Mouse (Mus musculus): Measurements from ENCODE around the gene 1700086D15Rik. TPM values are rescaled to one million over a fixed set of nuclear protein-coding genes. Genes with fewer than 3 reads are reported as not detected.

Gene 1700086D15Rik
- polyA plus RNA-seq, 1 experiment from 2014 or later: not detected

DNA sequence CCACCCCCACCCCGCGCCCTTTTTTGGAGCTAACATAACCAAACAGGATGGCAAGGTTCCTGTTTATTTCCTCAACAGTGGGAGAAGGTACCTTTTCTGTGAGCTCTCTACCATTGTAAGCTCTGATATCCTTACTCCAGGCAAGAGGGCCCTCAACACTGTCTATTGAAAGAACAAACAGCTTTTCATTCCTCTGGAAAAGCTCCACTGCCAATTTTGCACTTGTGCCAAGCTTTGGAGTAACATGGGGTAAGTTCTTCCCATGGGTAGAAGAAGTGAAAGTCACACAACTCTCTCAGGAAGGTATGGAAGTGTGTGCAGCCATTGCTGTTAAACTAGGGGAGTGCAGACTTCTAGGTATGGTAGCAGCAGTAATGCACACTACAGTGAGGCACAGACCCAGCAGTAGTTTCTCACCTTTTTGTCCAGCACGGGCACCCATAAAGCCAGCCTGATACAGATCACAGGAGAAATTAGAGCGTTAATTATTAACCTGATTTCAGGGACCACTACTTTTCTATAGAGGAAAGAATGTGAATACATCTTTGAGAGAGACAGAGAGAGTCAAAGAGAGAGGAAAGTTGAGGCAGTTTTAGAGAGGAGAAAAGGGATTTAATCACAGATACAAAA lies 10.5 kb upstream of the 1700086D15Rik start:
- 89% methylated on average over 4 of the region's 4 CpGs for WGBS
- no peak overlapping the region for H3K4me3 ChIP-seq (ENCODE audit: low read depth, low read length)
- no peak overlapping the region for H3K9ac ChIP-seq (ENCODE audit: low read depth, low read length)
- no peak overlapping the region for H3K4me2 ChIP-seq (ENCODE audit: low read length)
- H3K36me3 ChIP-seq (ENCODE audit: control insufficient read depth, insufficient read depth, low read length): no peaks in the 10 kb centered on the region
- ATAC-seq: no peak
- no peaks in the 10 kb centered on the region for H3K27me3 ChIP-seq (ENCODE audit: control insufficient read depth, insufficient read depth, low read depth, low read length)
- H3K27ac ChIP-seq (ENCODE audit: low read length): no peak overlapping the region
- H3K9me3 ChIP-seq (replicated peaks; ENCODE audit: control insufficient read depth, low read length, poor library complexity, severe bottlenecking): no peaks in the 10 kb centered on the region
- no peaks in the 10 kb centered on the region for H3K4me1 ChIP-seq (ENCODE audit: control insufficient read depth, insufficient read depth, low read length)

DNA sequence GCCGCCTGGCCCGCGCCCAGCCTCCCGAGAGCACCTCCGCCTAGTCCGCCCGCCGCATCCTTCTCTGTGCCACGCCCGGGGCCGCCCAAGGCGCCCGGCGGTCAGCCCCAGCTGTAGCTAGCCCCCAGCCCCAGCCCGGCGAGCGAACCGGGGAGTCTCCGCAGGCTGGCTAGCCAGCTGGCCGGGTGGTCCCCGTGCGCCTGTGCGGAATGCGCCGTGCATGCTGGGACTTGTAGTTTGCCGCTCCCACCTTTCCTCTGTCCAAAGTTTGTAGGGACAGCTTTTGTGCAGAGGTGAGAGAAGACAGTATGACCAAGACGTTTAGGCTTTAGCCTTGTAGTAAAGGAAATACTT lies 3.1 kb upstream of the 1700086D15Rik start, which contains the start of gene Arhgap44:
Arhgap44 (minus strand) TSS at position 195 of the 354 bp plus-strand sequence.
- peak; percentile 98 for ATAC-seq
- H3K4me1 ChIP-seq (ENCODE audit: control insufficient read depth, insufficient read depth, low read length): peaks cover 13% of the 10 kb centered on the region
- peak within 1 kb of the TSS; percentile 79 for H3K27ac ChIP-seq (ENCODE audit: low read length)
- peak within 1 kb of the TSS; percentile 94 for H3K9ac ChIP-seq (ENCODE audit: low read depth, low read length)
- 0% methylated on average over 27 of the region's 27 CpGs for WGBS
- no peaks in the 10 kb centered on the region for H3K9me3 ChIP-seq (replicated peaks; ENCODE audit: control insufficient read depth, low read length, poor library complexity, severe bottlenecking)
- H3K27me3 ChIP-seq (ENCODE audit: control insufficient read depth, insufficient read depth, low read depth, low read length): no peaks in the 10 kb centered on the region
- H3K36me3 ChIP-seq (ENCODE audit: control insufficient read depth, insufficient read depth, low read length): no peaks in the 10 kb centered on the region
- peak within 1 kb of the TSS; percentile 81 for H3K4me2 ChIP-seq (ENCODE audit: low read length)
- peak within 1 kb of the TSS; percentile 85 for H3K4me3 ChIP-seq (ENCODE audit: low read depth, low read length)

DNA sequence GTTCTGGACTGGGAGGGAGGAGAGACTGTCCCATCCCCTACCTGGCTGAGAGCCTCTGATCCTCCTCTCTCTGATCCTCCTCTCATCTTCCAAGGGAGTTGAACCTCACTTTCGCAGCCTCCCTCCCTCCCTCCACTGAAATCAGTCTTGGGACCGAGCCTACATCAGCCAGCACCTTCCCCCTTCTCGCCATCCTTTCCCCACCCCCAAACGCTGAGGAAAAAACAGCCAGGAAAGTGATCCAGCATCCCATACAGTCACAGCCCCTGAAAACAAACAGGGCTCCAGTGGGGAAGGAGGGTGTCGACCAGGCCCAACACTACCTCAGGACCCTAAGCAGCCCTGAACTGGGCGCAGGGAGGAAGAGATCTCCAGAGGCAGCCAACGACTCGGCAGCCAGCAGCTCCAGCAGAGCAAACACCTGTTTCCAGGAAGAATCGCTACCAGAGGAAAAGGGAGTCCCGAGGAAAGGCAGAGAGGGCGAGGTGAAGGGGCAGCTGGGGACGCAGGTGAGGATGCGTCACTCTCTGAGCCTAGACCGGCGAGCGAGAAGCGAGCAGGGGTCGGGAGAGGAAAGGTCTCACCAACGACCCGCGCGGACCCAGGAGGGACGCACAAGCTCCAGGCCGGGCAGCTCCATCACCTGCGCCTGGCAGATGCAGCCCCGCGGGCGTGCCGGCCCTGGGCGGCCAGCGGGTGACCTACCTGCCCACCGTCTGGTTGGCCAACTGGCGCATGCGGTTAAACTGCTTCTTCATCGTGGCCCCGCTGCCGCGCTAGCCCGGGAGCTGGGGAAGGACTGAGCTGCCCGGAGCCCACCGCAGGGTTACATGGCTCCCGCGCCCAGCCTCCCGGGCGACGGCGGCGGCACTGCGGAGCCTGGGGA lies 2.4 kb upstream of the 1700086D15Rik start:
- Histone ChIP-seq H3K4me1 (ENCODE audit: control insufficient read depth, insufficient read depth, low read length) (peaks cover 13% of the 10 kb centered on the region), H3K27ac (ENCODE audit: low read length) (peak overlapping the region; percentile 79), H3K4me3 (ENCODE audit: low read depth, low read length) (peak overlapping the region; percentile 85), H3K4me2 (ENCODE audit: low read length) (peak overlapping the region; percentile 81), H3K9me3 (replicated peaks; ENCODE audit: control insufficient read depth, low read length, poor library complexity, severe bottlenecking) (no peaks in the 10 kb centered on the region), H3K36me3 (ENCODE audit: control insufficient read depth, insufficient read depth, low read length) (no peaks in the 10 kb centered on the region), H3K9ac (ENCODE audit: low read depth, low read length) (peak overlapping the region; percentile 94), H3K27me3 (ENCODE audit: control insufficient read depth, insufficient read depth, low read depth, low read length) (no peaks in the 10 kb centered on the region)
- peak; percentile 87 for ATAC-seq
- under 1% methylated on average over 49 of the region's 49 CpGs for WGBS

DNA sequence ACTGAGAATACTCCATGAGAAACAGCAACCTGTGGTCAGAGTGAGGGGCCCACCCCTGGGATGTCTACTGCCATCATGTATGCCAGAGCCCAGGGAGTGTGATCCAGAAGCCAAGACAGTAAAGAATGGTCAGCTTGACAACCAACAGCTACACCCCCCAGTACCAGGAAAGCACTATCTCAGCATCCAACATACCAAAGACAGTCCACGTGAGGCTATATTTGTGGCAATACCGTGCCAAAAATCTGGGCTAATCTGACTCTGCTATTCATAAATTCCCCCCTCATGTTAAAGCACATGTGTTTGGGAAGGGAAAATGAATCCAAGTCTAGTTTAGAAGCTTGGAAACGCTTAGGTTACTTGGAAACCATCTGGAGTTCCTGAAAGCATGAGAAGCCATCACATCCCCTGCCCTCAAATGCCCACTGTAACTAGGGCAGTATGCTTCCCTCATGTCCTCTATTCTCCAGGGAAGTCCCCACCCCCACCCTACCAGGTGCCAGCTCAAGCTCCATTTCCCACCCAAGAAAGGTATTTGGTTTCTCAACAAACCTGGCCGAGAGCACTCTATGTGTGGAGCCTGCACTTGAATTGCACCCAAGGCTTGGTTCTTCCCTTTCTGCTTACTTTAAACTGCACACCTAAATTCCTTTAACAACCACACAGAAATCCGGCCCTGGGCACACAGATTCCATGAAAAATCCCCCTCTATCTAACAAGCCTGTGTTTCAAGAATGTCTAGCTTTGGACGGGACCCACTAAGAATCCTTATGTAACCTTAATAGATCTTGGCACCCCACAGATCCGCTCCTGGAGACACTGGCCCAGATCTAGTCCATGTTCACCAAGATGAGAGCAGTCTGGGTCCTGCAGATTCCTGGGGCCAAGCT lies 1.5 kb upstream of the 1700086D15Rik start:
- no peak for ATAC-seq
- H3K4me3 ChIP-seq (ENCODE audit: low read depth, low read length): peak overlapping the region; percentile 85
- H3K36me3 ChIP-seq (ENCODE audit: control insufficient read depth, insufficient read depth, low read length): no peaks in the 10 kb centered on the region
- no peak overlapping the region for H3K27ac ChIP-seq (ENCODE audit: low read length)
- H3K4me2 ChIP-seq (ENCODE audit: low read length): peak overlapping the region; percentile 81
- 57% methylated on average over 7 of the region's 7 CpGs for WGBS
- no peaks in the 10 kb centered on the region for H3K27me3 ChIP-seq (ENCODE audit: control insufficient read depth, insufficient read depth, low read depth, low read length)
- H3K9ac ChIP-seq (ENCODE audit: low read depth, low read length): peak overlapping the region; percentile 94
- H3K9me3 ChIP-seq (replicated peaks; ENCODE audit: control insufficient read depth, low read length, poor library complexity, severe bottlenecking): no peaks in the 10 kb centered on the region
- peaks cover 13% of the 10 kb centered on the region for H3K4me1 ChIP-seq (ENCODE audit: control insufficient read depth, insufficient read depth, low read length)

DNA sequence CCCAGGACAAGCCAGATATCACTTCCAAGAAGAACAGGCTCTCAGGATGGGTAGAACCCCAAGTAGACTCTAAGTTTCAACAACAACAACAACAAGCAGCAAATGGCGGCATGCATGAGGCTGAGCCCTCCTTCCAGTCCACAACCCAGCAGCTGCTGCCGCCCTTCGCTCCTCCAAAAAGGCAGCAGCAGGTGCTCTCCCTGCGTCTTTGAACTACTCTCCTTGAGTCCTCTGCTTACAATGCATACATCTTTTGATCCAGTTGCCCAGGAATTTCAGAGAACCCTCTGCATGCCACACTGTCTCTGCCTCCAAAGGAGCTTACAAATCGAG lies 1.1 kb downstream of the 1700086D15Rik start:
- Histone ChIP-seq H3K4me2 (ENCODE audit: low read length) (no peak overlapping the region), H3K36me3 (ENCODE audit: control insufficient read depth, insufficient read depth, low read length) (no peaks in the 10 kb centered on the region), H3K4me3 (ENCODE audit: low read depth, low read length) (no peak overlapping the region), H3K27me3 (ENCODE audit: control insufficient read depth, insufficient read depth, low read depth, low read length) (no peaks in the 10 kb centered on the region), H3K27ac (ENCODE audit: low read length) (no peak overlapping the region), H3K9ac (ENCODE audit: low read depth, low read length) (no peak overlapping the region), H3K4me1 (ENCODE audit: control insufficient read depth, insufficient read depth, low read length) (peaks cover 16% of the 10 kb centered on the region), H3K9me3 (replicated peaks; ENCODE audit: control insufficient read depth, low read length, poor library complexity, severe bottlenecking) (no peaks in the 10 kb centered on the region)
- WGBS: 95% methylated on average over 5 of the region's 5 CpGs
- ATAC-seq: no peak

DNA sequence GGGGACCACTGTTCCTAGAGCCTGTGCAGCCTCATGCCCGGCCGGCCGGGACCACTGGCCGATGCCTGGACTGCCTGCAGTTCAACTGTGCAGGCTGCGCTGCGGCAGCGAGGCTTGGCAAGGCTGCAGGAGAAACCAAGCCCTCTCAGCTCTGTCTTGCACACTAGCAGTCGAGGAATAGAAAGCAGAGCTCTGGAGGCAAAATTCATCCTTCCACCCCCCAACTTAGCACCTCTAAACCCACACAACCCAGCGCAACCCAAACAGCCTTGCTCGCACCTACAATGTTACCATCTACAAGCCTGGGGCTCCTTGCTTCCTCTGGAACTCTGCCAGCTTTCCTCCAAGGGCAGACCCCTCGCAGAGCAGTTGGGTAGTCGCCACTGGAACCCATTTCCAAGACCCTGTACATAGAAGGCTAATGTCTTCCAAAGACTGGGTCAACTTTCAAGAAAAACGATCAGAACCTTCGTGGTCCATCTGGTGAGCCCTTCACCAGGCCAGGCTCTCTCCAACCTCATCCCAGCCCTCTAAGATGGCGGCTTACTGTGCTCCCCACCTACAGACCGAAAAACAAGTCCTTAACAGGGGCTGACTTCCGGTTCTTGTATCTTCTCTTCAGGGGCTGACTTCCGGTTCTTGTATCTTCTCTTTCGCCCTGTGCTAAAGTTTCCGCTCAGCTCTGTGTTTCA lies 1.6 kb downstream of the 1700086D15Rik start:
- Histone ChIP-seq H3K4me1 (ENCODE audit: control insufficient read depth, insufficient read depth, low read length) (peaks cover 16% of the 10 kb centered on the region), H3K27me3 (ENCODE audit: control insufficient read depth, insufficient read depth, low read depth, low read length) (no peaks in the 10 kb centered on the region), H3K27ac (ENCODE audit: low read length) (no peak overlapping the region), H3K36me3 (ENCODE audit: control insufficient read depth, insufficient read depth, low read length) (no peaks in the 10 kb centered on the region), H3K4me3 (ENCODE audit: low read depth, low read length) (no peak overlapping the region), H3K9me3 (replicated peaks; ENCODE audit: control insufficient read depth, low read length, poor library complexity, severe bottlenecking) (no peaks in the 10 kb centered on the region), H3K4me2 (ENCODE audit: low read length) (no peak overlapping the region), H3K9ac (ENCODE audit: low read depth, low read length) (no peak overlapping the region)
- WGBS: 96% methylated on average over 20 of the region's 20 CpGs
- ATAC-seq: no peak

DNA sequence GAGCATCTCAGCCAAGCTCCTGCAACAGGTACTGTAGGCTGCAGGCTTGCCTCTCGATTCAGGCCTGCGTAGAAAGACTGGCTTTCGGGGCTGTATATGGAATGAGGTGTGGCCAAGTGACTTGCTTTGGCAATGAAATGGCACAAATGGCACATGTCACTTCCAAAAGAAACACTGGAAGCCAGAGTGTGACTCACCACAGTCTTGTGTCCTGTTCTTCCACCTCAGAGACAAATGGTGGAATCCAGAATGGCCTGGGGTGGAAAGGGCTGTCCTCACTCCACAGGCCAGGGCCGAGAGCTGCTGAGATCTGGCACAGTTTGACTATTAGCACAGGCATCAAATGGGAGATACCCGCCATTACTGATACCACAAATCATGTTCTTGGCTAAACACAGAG lies 6.7 kb downstream of the 1700086D15Rik start:
- WGBS: 97% methylated on average over 5 of the region's 5 CpGs
- Histone ChIP-seq H3K9ac (ENCODE audit: low read depth, low read length) (no peak overlapping the region), H3K27me3 (ENCODE audit: control insufficient read depth, insufficient read depth, low read depth, low read length) (no peaks in the 10 kb centered on the region), H3K9me3 (replicated peaks; ENCODE audit: control insufficient read depth, low read length, poor library complexity, severe bottlenecking) (no peaks in the 10 kb centered on the region), H3K4me3 (ENCODE audit: low read depth, low read length) (no peak overlapping the region), H3K4me1 (ENCODE audit: control insufficient read depth, insufficient read depth, low read length) (peaks cover 3% of the 10 kb centered on the region; the same call in 1 of the 2 replicates), H3K27ac (ENCODE audit: low read length) (no peak overlapping the region), H3K4me2 (ENCODE audit: low read length) (no peak overlapping the region), H3K36me3 (ENCODE audit: control insufficient read depth, insufficient read depth, low read length) (no peaks in the 10 kb centered on the region)
- ATAC-seq: no peak

DNA sequence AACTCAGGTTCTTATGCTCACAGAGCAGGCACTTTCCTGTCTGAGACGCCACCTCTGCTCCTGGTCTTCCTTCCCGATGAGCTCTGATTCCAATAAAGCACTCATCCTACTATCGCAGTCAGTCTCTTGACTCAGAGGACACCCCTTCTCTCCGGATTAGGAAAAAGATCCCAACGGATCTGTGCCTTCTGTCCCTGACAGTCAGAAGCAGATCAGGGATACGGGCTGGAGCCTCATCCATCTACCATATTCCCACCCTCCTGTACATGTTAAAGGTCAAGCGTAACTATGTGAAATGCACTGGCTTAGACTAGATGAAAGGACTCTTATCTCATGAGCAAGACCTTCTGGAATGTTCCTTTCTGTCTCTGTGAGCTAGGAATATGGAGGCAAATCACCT lies 11.2 kb downstream of the 1700086D15Rik start:
- Histone ChIP-seq H3K9ac (ENCODE audit: low read depth, low read length) (no peak overlapping the region), H3K27me3 (ENCODE audit: control insufficient read depth, insufficient read depth, low read depth, low read length) (no peaks in the 10 kb centered on the region), H3K4me1 (ENCODE audit: control insufficient read depth, insufficient read depth, low read length) (no peaks in the 10 kb centered on the region), H3K9me3 (replicated peaks; ENCODE audit: control insufficient read depth, low read length, poor library complexity, severe bottlenecking) (no peaks in the 10 kb centered on the region), H3K4me2 (ENCODE audit: low read length) (no peak overlapping the region), H3K36me3 (ENCODE audit: control insufficient read depth, insufficient read depth, low read length) (no peaks in the 10 kb centered on the region), H3K27ac (ENCODE audit: low read length) (no peak overlapping the region), H3K4me3 (ENCODE audit: low read depth, low read length) (no peak overlapping the region)
- ATAC-seq: no peak
- WGBS: 92% methylated on average over 7 of the region's 7 CpGs
